Mouse (Mus musculus): ENCODE results near the gene Dqx1. TPM values are rescaled to one million over a fixed set of nuclear protein-coding genes. Genes with fewer than 3 reads are reported as not detected.

The Dqx1 gene
- polyA plus RNA-seq, 2 experiments = 2.9 to 7.7 TPM

DNA sequence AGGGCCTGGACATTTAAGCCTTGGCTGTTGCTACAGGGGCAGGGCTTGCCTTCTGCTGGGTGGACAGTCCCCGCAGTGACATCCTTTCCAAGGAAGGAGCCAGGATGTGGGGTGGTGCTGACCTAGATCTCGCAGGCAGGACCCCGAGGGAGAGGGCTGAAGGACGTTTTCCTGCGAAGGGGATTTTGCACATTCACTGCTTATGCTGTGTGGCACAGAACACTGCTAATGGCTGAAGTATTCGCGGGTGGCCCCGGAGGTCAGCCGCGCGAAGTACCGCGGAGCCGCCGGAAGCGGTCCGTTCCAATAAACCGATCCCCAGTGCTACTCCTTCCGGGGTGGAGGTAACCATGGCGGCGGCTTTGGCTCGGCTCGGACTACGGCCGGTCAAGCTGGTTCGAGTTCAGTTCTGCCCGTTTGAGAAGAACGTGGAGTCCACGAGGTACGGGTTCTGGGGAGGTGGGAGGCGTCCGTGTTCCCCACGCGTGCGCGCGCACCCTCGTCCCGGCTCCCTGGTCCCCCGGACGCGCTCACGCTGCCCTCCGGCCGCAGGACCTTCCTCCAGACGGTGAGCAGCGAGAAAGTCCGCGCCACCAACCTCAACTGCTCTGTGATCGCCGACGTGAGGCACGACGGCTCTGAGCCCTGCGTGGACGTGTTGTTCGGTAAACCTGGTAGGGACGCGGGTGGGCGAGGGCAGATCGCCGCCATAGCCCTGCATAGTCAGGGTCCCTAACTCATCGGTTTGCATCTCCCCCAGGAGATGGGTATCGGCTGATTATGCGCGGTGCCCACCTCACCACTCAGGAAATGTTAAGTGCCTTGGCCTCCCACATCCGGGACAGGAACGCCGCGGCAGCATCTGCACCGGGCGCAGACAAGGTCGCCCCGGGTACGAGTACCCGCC lies 51.4 kb downstream of the Dqx1 start, which contains the start of gene Mrpl53:
Gene Mrpl53 (plus strand): TSS at position 279 of the 907 bp plus-strand sequence.
- Histone ChIP-seq H3K27ac (peak within 1 kb of the TSS; percentile 92), H3K4me2 (ENCODE audit: low read depth) (peak within 1 kb of the TSS; percentile 97), H3K27me3 (ENCODE audit: control insufficient read depth, insufficient read depth, low read length) (no peaks in the 10 kb centered on the region), H3K36me3 (replicated peaks; ENCODE audit: control insufficient read depth, insufficient read depth, low read depth) (peaks cover 3% of the 10 kb centered on the region; the same call in 1 of the 2 replicates), H3K4me3 (ENCODE audit: insufficient read depth in 1 of 2, low read depth in 2 of 2, low read length in 2 of 2) (peak within 1 kb of the TSS; percentile 79 to 99), H3K9ac (replicated peaks) (peak within 1 kb of the TSS; percentile 97), H3K4me1 (replicated peaks; ENCODE audit: control insufficient read depth in 2 of 2, insufficient read depth in 2 of 2, low read length in 1 of 2) (peaks cover 16 to 23% of the 10 kb centered on the region in 2 experiments), H3K9me3 (ENCODE audit: control insufficient read depth, low read length) (no peaks in the 10 kb centered on the region)
- TF ChIP-seq EP300 (IDR thresholded peaks at IDR 0.05; ENCODE audit: low read depth) = no peak; the same call in 1 of the 2 replicates
- 0 out of 2 replicates have a peak, but pooled peaks have one; percentile 0 for TF ChIP-seq CTCF (IDR thresholded peaks at IDR 0.05; ENCODE audit: low read depth)
- WGBS (ENCODE audit: insufficient replicate concordance) = under 1% methylated on average over 76 of the region's 76 CpGs
- ATAC-seq (ENCODE audit: insufficient read depth) = peak; percentile 80
- peak in 2 of 3 experiments; percentile 49 to 59 for DNase-seq (ENCODE audit: low read depth in 3 of 3, low spot score in 3 of 3)

DNA sequence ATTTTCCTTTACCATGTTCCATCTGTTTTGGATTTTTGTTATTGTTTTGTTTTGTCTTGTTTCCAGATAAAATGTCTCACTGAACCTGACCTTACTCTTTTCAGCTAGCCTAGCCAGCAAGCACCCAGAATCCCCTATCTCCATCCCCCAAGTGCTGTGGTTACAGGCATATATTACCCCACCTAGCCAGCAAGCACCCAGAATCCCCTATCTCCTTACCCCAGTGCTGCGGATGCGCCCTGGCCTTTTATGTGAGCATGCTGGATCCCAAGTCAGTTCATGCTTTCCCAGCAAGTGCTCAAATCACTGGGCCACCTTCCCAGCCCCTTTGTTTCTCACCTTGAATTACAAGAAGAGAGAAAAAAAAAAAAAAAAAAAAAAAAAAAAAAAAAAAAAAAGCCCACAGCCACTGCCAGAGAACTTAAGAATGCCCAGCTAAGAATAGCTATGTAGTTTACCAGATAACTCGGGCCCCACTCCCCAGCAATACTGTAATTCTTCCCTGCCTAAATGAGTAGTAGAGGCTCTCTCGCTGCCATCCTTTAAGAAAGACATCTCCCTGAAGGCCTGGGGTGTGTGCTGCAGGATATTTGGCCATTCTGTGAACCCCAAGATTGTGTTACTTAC lies 54.0 kb downstream of the Dqx1 start:
- Histone ChIP-seq H3K36me3 (replicated peaks; ENCODE audit: control insufficient read depth, insufficient read depth, low read depth) (peaks cover 3% of the 10 kb centered on the region; the same call in 1 of the 2 replicates), H3K4me3 (ENCODE audit: insufficient read depth in 1 of 2, low read depth in 2 of 2, low read length in 2 of 2) (no peak overlapping the region), H3K4me2 (ENCODE audit: low read depth) (no peak overlapping the region), H3K4me1 (replicated peaks; ENCODE audit: control insufficient read depth in 2 of 2, insufficient read depth in 2 of 2, low read length in 1 of 2) (peaks cover 22 to 32% of the 10 kb centered on the region in 2 experiments), H3K9ac (replicated peaks) (no peak overlapping the region), H3K27me3 (ENCODE audit: control insufficient read depth, insufficient read depth, low read length) (no peaks in the 10 kb centered on the region), H3K27ac (no peak overlapping the region), H3K9me3 (ENCODE audit: control insufficient read depth, low read length) (no peaks in the 10 kb centered on the region)
- ATAC-seq (ENCODE audit: insufficient read depth) (no peak), DNase-seq (ENCODE audit: low read depth in 3 of 3, low spot score in 3 of 3) (no peak)
- WGBS (ENCODE audit: insufficient replicate concordance) = 51% methylated on average over 4 of the region's 4 CpGs
- TF ChIP-seq CTCF (IDR thresholded peaks at IDR 0.05; ENCODE audit: low read depth) = no peak
- no peak for TF ChIP-seq EP300 (IDR thresholded peaks at IDR 0.05; ENCODE audit: low read depth)

DNA sequence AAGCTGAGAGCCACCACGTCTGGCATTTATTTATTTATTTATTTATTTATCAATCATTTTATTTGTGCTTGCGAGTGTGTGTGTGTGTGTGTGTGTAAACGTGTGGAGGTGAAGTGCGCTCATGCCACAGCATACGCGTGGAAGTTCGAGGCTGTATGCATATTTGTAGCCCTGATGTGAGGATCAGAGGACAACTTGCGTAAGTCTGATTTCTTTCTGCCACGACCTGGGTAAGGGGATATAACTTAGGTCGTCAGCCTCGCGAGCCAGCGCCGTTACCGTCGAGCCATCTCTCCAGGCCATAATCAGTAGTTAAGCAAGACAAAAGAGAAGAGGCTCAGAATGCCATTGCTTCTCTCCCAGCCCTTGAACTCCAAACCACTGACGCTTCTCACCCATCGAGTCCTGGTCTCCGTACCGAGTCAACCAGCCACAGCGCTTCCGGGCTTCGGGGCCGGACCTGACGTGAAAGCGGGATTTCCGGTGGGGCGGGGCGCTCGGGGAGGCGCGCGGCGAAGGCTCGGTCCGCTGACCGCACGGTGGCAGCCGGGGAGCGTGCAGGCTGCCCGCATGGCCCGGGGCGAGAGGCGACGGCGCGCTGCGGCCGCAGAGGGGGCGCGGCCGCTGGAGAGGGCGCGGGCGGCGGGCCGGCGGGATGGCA lies 57.5 kb downstream of the Dqx1 start, which contains the start of gene Mogs:
Gene Mogs (plus strand): TSS at position 486 of the 661 bp plus-strand sequence.
- peak; percentile 90 for ATAC-seq (ENCODE audit: insufficient read depth)
- under 1% methylated on average over 53 of the region's 58 CpGs for WGBS (ENCODE audit: insufficient replicate concordance)
- H3K4me1 ChIP-seq (replicated peaks; ENCODE audit: control insufficient read depth in 2 of 2, insufficient read depth in 2 of 2, low read length in 1 of 2) = peaks cover 17 to 24% of the 10 kb centered on the region in 2 experiments
- peak within 1 kb of the TSS; percentile 95 for H3K4me2 ChIP-seq (ENCODE audit: low read depth)
- DNase-seq (ENCODE audit: low read depth in 3 of 3, low spot score in 3 of 3) = peak; percentile 80 to 84 (median 81)
- H3K27ac ChIP-seq = peak within 1 kb of the TSS; percentile 72
- no peak for TF ChIP-seq EP300 (IDR thresholded peaks at IDR 0.05; ENCODE audit: low read depth)
- TF ChIP-seq CTCF (IDR thresholded peaks at IDR 0.05; ENCODE audit: low read depth) = peak; percentile 41
- no peaks in the 10 kb centered on the region for H3K27me3 ChIP-seq (ENCODE audit: control insufficient read depth, insufficient read depth, low read length)
- H3K9ac ChIP-seq (replicated peaks) = peak within 1 kb of the TSS; percentile 72
- no peaks in the 10 kb centered on the region for H3K9me3 ChIP-seq (ENCODE audit: control insufficient read depth, low read length)
- H3K4me3 ChIP-seq (ENCODE audit: insufficient read depth in 1 of 2, low read depth in 2 of 2, low read length in 2 of 2) = peak within 1 kb of the TSS; percentile 82 to 84
- peaks cover 7% of the 10 kb centered on the region for H3K36me3 ChIP-seq (replicated peaks; ENCODE audit: control insufficient read depth, insufficient read depth, low read depth)

DNA sequence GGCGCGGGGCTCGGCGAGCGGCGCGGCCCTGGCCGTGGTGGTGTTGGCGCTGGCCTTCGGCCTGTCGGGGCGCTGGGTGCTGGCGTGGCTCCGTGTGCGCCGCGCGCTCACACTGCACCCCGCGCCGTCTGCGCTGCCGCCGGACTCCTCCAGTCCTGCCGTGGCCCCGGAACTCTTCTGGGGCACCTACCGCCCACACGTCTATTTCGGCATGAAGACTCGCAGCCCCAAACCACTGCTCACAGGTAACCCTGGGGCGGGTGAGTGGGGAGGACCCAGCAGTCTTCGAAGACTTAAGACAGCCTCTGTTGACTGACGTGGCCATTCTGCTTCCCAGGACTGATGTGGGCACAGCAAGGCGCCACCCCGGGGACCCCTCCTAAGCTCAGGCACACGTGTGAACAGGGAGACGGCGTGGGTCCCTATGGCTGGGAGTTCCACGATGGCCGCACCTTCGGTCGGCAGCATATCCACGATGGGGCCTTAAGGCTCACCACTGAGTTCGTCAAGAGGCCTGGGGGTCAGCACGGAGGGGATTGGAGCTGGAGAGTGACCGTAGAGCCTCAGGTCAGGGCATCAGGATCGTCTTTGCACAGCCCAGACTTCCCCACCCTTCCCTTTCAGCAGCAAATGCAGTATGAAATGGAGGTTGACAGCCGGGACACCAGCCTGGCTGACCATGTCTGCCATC lies 58.2 kb downstream of the Dqx1 start:
- WGBS (ENCODE audit: insufficient replicate concordance) = under 1% methylated on average over 38 of the region's 48 CpGs
- Histone ChIP-seq H3K4me3 (ENCODE audit: insufficient read depth in 1 of 2, low read depth in 2 of 2, low read length in 2 of 2) (peak overlapping the region; percentile 82 to 84), H3K9ac (replicated peaks) (peak overlapping the region; percentile 72), H3K27ac (peak overlapping the region; percentile 65), H3K27me3 (ENCODE audit: control insufficient read depth, insufficient read depth, low read length) (no peaks in the 10 kb centered on the region), H3K4me1 (replicated peaks; ENCODE audit: control insufficient read depth in 2 of 2, insufficient read depth in 2 of 2, low read length in 1 of 2) (peaks cover 18 to 23% of the 10 kb centered on the region in 2 experiments), H3K4me2 (ENCODE audit: low read depth) (peak overlapping the region; percentile 95), H3K9me3 (ENCODE audit: control insufficient read depth, low read length) (no peaks in the 10 kb centered on the region), H3K36me3 (replicated peaks; ENCODE audit: control insufficient read depth, insufficient read depth, low read depth) (peaks cover 6% of the 10 kb centered on the region)
- no peak for DNase-seq (ENCODE audit: low read depth in 3 of 3, low spot score in 3 of 3)
- TF ChIP-seq EP300 (IDR thresholded peaks at IDR 0.05; ENCODE audit: low read depth) = no peak
- 0 out of 2 replicates have a peak, but pooled peaks have one; percentile 2 for TF ChIP-seq CTCF (IDR thresholded peaks at IDR 0.05; ENCODE audit: low read depth)
- peak; percentile 56; the same call in 1 of the 2 replicates for ATAC-seq (ENCODE audit: insufficient read depth)

All from liver, embryonic 14.5 days (tissue).